Mouse (Mus musculus): ENCODE data around the gene Gm10717. TPM values are rescaled to one million over a fixed set of nuclear protein-coding genes. Genes with fewer than 3 reads are reported as not detected.
"Not testable (repeated sequence)": the region's sequence is repeated elsewhere in the genome, so short reads cannot be mapped to it uniquely, and the experiment has no call there.

Gm10717 gene
- total RNA-seq (2014; rRNA removed) (0.31 TPM in 1 of 2 replicates, not detected in the other), polyA plus RNA-seq (2015; fragmentation: Nextera tagmentation; extraction: Ambion mirVana) (0.38 TPM in 1 of 2 replicates, not detected in the other)

GRCm38 (mm10) chr9:3024912-3025467 is at the start of gene Gm10717:
TSS of gene Gm10717 (plus strand) at chr9:3025417.
- WGBS = 73% methylated on average over 12 of the region's 12 CpGs
- not testable (repeated sequence) for H3K4me3 ChIP-seq (ENCODE audit: low read length); H3K4me1 ChIP-seq (ENCODE audit: insufficient read depth, low read length); H3K36me3 ChIP-seq (ENCODE audit: insufficient read depth, low read length); ATAC-seq; H3K27ac ChIP-seq; H3K4me2 ChIP-seq (ENCODE audit: low read depth, low read length); H3K9me3 ChIP-seq (ENCODE audit: low read length); H3K9ac ChIP-seq (replicated peaks; ENCODE audit: low read length); DNase-seq (ENCODE audit: low spot score); H3K27me3 ChIP-seq (ENCODE audit: insufficient read depth, low read length)

- not testable (repeated sequence) for H3K27ac ChIP-seq; ATAC-seq; H3K9me3 ChIP-seq (ENCODE audit: low read length); H3K4me3 ChIP-seq (ENCODE audit: low read length); H3K36me3 ChIP-seq (ENCODE audit: insufficient read depth, low read length); H3K9ac ChIP-seq (replicated peaks; ENCODE audit: low read length); H3K4me1 ChIP-seq (ENCODE audit: insufficient read depth, low read length); H3K4me2 ChIP-seq (ENCODE audit: low read depth, low read length); H3K27me3 ChIP-seq (ENCODE audit: insufficient read depth, low read length)
- DNase-seq (ENCODE audit: low spot score) = peak; percentile 46
- 71% methylated on average over 12 of the region's 12 CpGs for WGBS
These were observed 24.7 kb upstream of the Gm10717 start, which contains the start of gene Gm10722 for GRCm38 (mm10) chr9:3000445-3000972. TSS of gene Gm10722 (plus strand) at chr9:3000922.

- H3K27me3 ChIP-seq (ENCODE audit: insufficient read depth, low read length); H3K9ac ChIP-seq (replicated peaks; ENCODE audit: low read length); H3K4me1 ChIP-seq (ENCODE audit: insufficient read depth, low read length); ATAC-seq; H3K4me3 ChIP-seq (ENCODE audit: low read length); H3K36me3 ChIP-seq (ENCODE audit: insufficient read depth, low read length); H3K9me3 ChIP-seq (ENCODE audit: low read length); H3K4me2 ChIP-seq (ENCODE audit: low read depth, low read length); H3K27ac ChIP-seq; DNase-seq (ENCODE audit: low spot score): not testable (repeated sequence)
- WGBS = 64% methylated on average over 8 of the region's 8 CpGs
These were observed 24.2 kb upstream of the Gm10717 start for GRCm38 (mm10) chr9:3001006-3001405.

- not testable (repeated sequence) for H3K27ac ChIP-seq; H3K4me3 ChIP-seq (ENCODE audit: low read length); H3K4me1 ChIP-seq (ENCODE audit: insufficient read depth, low read length); H3K27me3 ChIP-seq (ENCODE audit: insufficient read depth, low read length); H3K9ac ChIP-seq (replicated peaks; ENCODE audit: low read length); H3K36me3 ChIP-seq (ENCODE audit: insufficient read depth, low read length); H3K4me2 ChIP-seq (ENCODE audit: low read depth, low read length); H3K9me3 ChIP-seq (ENCODE audit: low read length)
- DNase-seq (ENCODE audit: low spot score) (peak; percentile 17), ATAC-seq (peak; percentile 89)
- WGBS = 54% methylated on average over 8 of the region's 11 CpGs
These were observed 23.1 kb upstream of the Gm10717 start for GRCm38 (mm10) chr9:3001948-3002659.

GRCm38 (mm10) chr9:3002794-3003396 is 22.3 kb upstream of the Gm10717 start, which contains the start of gene Gm11168:
TSS of gene Gm11168 (plus strand) at chr9:3003346.
- H3K4me2 ChIP-seq (ENCODE audit: low read depth, low read length); DNase-seq (ENCODE audit: low spot score); H3K36me3 ChIP-seq (ENCODE audit: insufficient read depth, low read length); H3K9me3 ChIP-seq (ENCODE audit: low read length); ATAC-seq; H3K27me3 ChIP-seq (ENCODE audit: insufficient read depth, low read length); H3K27ac ChIP-seq; H3K9ac ChIP-seq (replicated peaks; ENCODE audit: low read length); H3K4me3 ChIP-seq (ENCODE audit: low read length); H3K4me1 ChIP-seq (ENCODE audit: insufficient read depth, low read length): not testable (repeated sequence)
- whole genome bisulfite sequencing = 67% methylated on average over 6 of the region's 14 CpGs

- 87% methylated on average over 1 of the region's 5 CpGs for WGBS
- ATAC-seq; DNase-seq (ENCODE audit: low spot score): not testable (repeated sequence)
These were observed 19.0 kb upstream of the Gm10717 start for GRCm38 (mm10) chr9:3006179-3006578.

GRCm38 (mm10) chr9:3006636-3007035 is 18.6 kb upstream of the Gm10717 start:
- not testable (repeated sequence) for H3K9ac ChIP-seq (replicated peaks; ENCODE audit: low read length); H3K9me3 ChIP-seq (ENCODE audit: low read length); H3K27me3 ChIP-seq (ENCODE audit: insufficient read depth, low read length); H3K4me2 ChIP-seq (ENCODE audit: low read depth, low read length); DNase-seq (ENCODE audit: low spot score); H3K4me3 ChIP-seq (ENCODE audit: low read length); H3K27ac ChIP-seq; H3K4me1 ChIP-seq (ENCODE audit: insufficient read depth, low read length); H3K36me3 ChIP-seq (ENCODE audit: insufficient read depth, low read length)
- peak; percentile 81 for ATAC-seq
- WGBS = 70% methylated on average over 7 of the region's 8 CpGs

More at GRCm38 (mm10) chr9:3006179-3006578, 19.0 kb upstream of the Gm10717 start:
- not testable (repeated sequence) for H3K27ac ChIP-seq; H3K4me2 ChIP-seq (ENCODE audit: low read depth, low read length); H3K9me3 ChIP-seq (ENCODE audit: low read length); H3K36me3 ChIP-seq (ENCODE audit: insufficient read depth, low read length); H3K4me1 ChIP-seq (ENCODE audit: insufficient read depth, low read length); H3K27me3 ChIP-seq (ENCODE audit: insufficient read depth, low read length); H3K4me3 ChIP-seq (ENCODE audit: low read length); H3K9ac ChIP-seq (replicated peaks; ENCODE audit: low read length)

GRCm38 (mm10) chr9:3007272-3007671 is 17.9 kb upstream of the Gm10717 start:
- not testable (repeated sequence) for H3K27me3 ChIP-seq (ENCODE audit: insufficient read depth, low read length); H3K4me1 ChIP-seq (ENCODE audit: insufficient read depth, low read length); H3K36me3 ChIP-seq (ENCODE audit: insufficient read depth, low read length); H3K4me3 ChIP-seq (ENCODE audit: low read length); H3K4me2 ChIP-seq (ENCODE audit: low read depth, low read length); H3K9ac ChIP-seq (replicated peaks; ENCODE audit: low read length); H3K9me3 ChIP-seq (ENCODE audit: low read length); H3K27ac ChIP-seq
- DNase-seq (ENCODE audit: low spot score) (peak; percentile 10), ATAC-seq (0 out of 2 replicates have a peak, but pooled peaks have one; percentile 25)
- WGBS = 74% methylated on average over 7 of the region's 9 CpGs

GRCm38 (mm10) chr9:3009331-3009730 is 15.9 kb upstream of the Gm10717 start:
- not testable (repeated sequence) for H3K4me2 ChIP-seq (ENCODE audit: low read depth, low read length); H3K4me3 ChIP-seq (ENCODE audit: low read length); H3K27me3 ChIP-seq (ENCODE audit: insufficient read depth, low read length); DNase-seq (ENCODE audit: low spot score); H3K27ac ChIP-seq; H3K9ac ChIP-seq (replicated peaks; ENCODE audit: low read length); H3K36me3 ChIP-seq (ENCODE audit: insufficient read depth, low read length); H3K9me3 ChIP-seq (ENCODE audit: low read length); H3K4me1 ChIP-seq (ENCODE audit: insufficient read depth, low read length)
- WGBS = no CpG with 5 or more reads among the region's 5 CpGs
- ATAC-seq = peak; percentile 62; the same call in 1 of the 2 replicates

Measured in hindbrain, postnatal 0 days (tissue).